Mouse (Mus musculus): ENCODE results near the gene 5830411N06Rik.

DNA sequence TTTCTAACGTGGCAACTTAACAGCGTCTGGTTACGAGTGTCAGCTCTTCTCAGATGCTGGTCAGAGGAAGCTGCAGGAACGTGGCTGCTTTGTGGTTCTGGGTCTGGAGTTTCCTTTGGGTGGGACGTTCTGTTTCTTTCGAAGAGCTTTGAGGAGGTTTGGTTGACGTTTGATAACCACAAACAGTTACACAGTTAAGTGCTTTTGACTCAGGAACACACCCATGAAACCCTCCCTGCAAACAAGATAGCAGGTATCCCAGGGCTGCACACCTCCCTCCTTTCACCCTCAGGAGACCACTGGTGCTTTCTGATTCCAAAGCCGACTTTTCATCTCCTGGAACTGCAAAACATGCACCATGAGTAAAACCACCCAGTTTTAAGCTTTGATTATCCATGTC lies 38.9 kb upstream of the 5830411N06Rik start:
- TF ChIP-seq CTCF (IDR thresholded peaks at IDR 0.05; ENCODE audit: extremely low read depth, insufficient read length, insufficient replicate concordance, low read depth, low read length) = no peak
- TF ChIP-seq POLR2A (IDR thresholded peaks at IDR 0.05; ENCODE audit: low read depth, low read length) = no peak
